Mouse (Mus musculus): ENCODE measurements around the gene BC049352. TPM values are rescaled to one million over a fixed set of nuclear protein-coding genes. Genes with fewer than 3 reads are reported as not detected.

The BC049352 gene
- polyA plus RNA-seq, 1 experiment: not detected

DNA sequence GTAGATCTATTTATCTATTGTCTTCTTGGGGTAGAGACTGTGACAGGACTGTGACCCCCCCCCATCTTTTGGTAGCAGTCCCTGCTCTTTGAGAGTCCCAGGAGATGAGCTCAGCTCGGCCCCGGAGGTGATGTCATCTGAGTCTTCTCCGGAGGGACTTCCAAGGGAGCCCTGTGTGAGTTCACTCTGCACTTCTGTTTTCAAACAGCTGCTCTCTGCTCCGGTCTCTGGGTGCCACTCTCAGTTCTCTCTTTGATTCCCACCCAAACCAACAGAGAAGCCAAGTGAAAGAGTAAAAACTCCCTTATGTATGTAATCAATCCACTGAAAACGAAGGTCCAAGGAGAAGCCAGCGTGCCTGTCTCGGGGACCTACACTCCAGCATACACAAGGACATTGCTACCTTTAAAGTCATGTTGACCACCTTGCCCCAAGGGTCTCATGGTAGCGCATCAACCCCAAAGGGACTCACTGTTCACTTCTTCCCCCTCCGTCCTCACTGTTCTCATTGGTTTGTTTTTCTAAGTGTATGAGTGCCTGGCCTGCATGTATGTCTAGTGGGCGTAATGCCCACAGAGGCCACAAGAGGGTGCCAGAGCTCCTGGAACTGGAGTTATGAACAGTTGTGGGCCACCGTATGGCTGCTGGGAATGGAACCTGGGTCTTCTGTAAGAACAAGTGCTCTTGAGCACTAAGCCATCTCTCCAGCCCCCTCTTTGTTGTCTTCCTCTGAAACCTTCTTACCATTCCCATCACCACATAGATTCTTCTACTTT lies 117.6 kb downstream of the BC049352 start:
- Histone ChIP-seq H3K4me1 (ENCODE audit: control insufficient read depth, insufficient read depth, low read length) (peaks cover 10% of the 10 kb centered on the region), H3K4me3 (replicated peaks; ENCODE audit: control insufficient read depth, low read depth, low read length) (no peak overlapping the region), H3K27ac (ENCODE audit: control insufficient read depth, insufficient read depth, low read depth, low read length, poor library complexity) (peak overlapping the region; percentile 87)
- TF ChIP-seq CTCF (IDR thresholded peaks at IDR 0.05; ENCODE audit: control insufficient read depth, insufficient read depth, low read length) (peak; percentile 81), POLR2A (IDR thresholded peaks at IDR 0.05; ENCODE audit: borderline replicate concordance, control insufficient read depth, low read depth, low read length) (no peak)
- 66% methylated on average over 11 of the region's 11 CpGs for WGBS

Other genes starting within 250 kb of the BC049352 start
- 11.1 and 18.8 TPM in 2 replicates for gene Ube4a, start 216.4 kb upstream of the BC049352 start, polyA plus RNA-seq (2011; ENCODE audit: insufficient read depth, insufficient read length, low replicate concordance, missing spikeins)
- 5.4 and 7.0 TPM in 2 replicates for gene Cd3g, start 201.6 kb upstream of the BC049352 start, polyA plus RNA-seq (2011; ENCODE audit: insufficient read depth, insufficient read length, low replicate concordance, missing spikeins)
- gene Cd3d, start 200.2 kb upstream of the BC049352 start, polyA plus RNA-seq (2011; ENCODE audit: insufficient read depth, insufficient read length, low replicate concordance, missing spikeins): 8.8 and 17.2 TPM in 2 replicates
- gene Cd3e, start 172.4 kb upstream of the BC049352 start, polyA plus RNA-seq (2011; ENCODE audit: insufficient read depth, insufficient read length, low replicate concordance, missing spikeins): 1.8 and 4.8 TPM in 2 replicates
- gene Mpzl2, start 142.2 kb upstream of the BC049352 start, polyA plus RNA-seq (2011; ENCODE audit: insufficient read depth, insufficient read length, low replicate concordance, missing spikeins): 2.2 TPM in 1 of 2 replicates, not detected in the other
- gene Mpzl3, start 126.8 kb upstream of the BC049352 start, polyA plus RNA-seq (2011; ENCODE audit: insufficient read depth, insufficient read length, low replicate concordance, missing spikeins): 3.2 and 3.8 TPM in 2 replicates
- 7.6 and 25.9 TPM in 2 replicates for gene Jaml, start 102.8 kb upstream of the BC049352 start, polyA plus RNA-seq (2011; ENCODE audit: insufficient read depth, insufficient read length, low replicate concordance, missing spikeins)
- gene Scn2b, start 64.2 kb upstream of the BC049352 start, polyA plus RNA-seq (2011; ENCODE audit: insufficient read depth, insufficient read length, low replicate concordance, missing spikeins): 0.37 and 0.41 TPM in 2 replicates
- 0.60 TPM in 1 of 2 replicates, not detected in the other for gene Scn4b, start 43.6 kb upstream of the BC049352 start, polyA plus RNA-seq (2011; ENCODE audit: insufficient read depth, insufficient read length, low replicate concordance, missing spikeins)
- not detected in 2 replicates for gene Tmprss4, start 22.1 kb downstream of the BC049352 start, polyA plus RNA-seq (2011; ENCODE audit: insufficient read depth, insufficient read length, low replicate concordance, missing spikeins)
- 16.0 and 32.8 TPM in 2 replicates for gene Il10ra, start 87.1 kb downstream of the BC049352 start, polyA plus RNA-seq (2011; ENCODE audit: insufficient read depth, insufficient read length, low replicate concordance, missing spikeins)
- 0.59 and 1.5 TPM in 2 replicates for gene Tmprss13, start 137.1 kb downstream of the BC049352 start, polyA plus RNA-seq (2011; ENCODE audit: insufficient read depth, insufficient read length, low replicate concordance, missing spikeins)
- gene Fxyd6, start 188.2 kb downstream of the BC049352 start, polyA plus RNA-seq (2011; ENCODE audit: insufficient read depth, insufficient read length, low replicate concordance, missing spikeins): 0.85 TPM in 1 of 2 replicates, not detected in the other
- gene Fxyd2, start 217.7 kb downstream of the BC049352 start, polyA plus RNA-seq (2011; ENCODE audit: insufficient read depth, insufficient read length, low replicate concordance, missing spikeins): 10.6 TPM in 1 of 2 replicates, not detected in the other
- not detected in 2 replicates for gene Dscaml1, start 244.6 kb downstream of the BC049352 start, polyA plus RNA-seq (2011; ENCODE audit: insufficient read depth, insufficient read length, low replicate concordance, missing spikeins)